Mouse (Mus musculus): ENCODE data around the gene Kmt5a. TPM values are rescaled to one million over a fixed set of nuclear protein-coding genes. Genes with fewer than 3 reads are reported as not detected.
A peak's percentile ranks its signal among the peaks of the same experiment; 100 is the strongest.
"Not testable (repeated sequence)": the region's sequence is repeated elsewhere in the genome, so short reads cannot be mapped to it uniquely, and the experiment has no call there.

Gene Kmt5a
- total RNA-seq, 2 experiments from 2014 or later, result 191 to 237 TPM

- DNase-seq, result peak; percentile 76 to 81
- intact Hi-C loops (cut with DNase I), result no loop called here
These were observed 5.2 kb downstream of the Kmt5a start for GRCm38 (mm10) chr5:124444661-124445561.

- peak; percentile 40 to 79 for DNase-seq
- intact Hi-C loops (cut with DNase I), result loop anchor here (2.0 kb wide), 1 partner anchor 33 kb away; the partner anchor contains the start of gene Rilpl2
These were observed 6.0 kb downstream of the Kmt5a start for GRCm38 (mm10) chr5:124445621-124446293.

- peak; percentile 55 to 71 for DNase-seq
- intact Hi-C loops (cut with DNase I), result loop anchor here (2.0 kb wide), 1 partner anchor 32 kb away; the partner anchor contains the start of gene Rilpl2
These were observed 6.7 kb downstream of the Kmt5a start for GRCm38 (mm10) chr5:124446301-124446881.

GRCm38 (mm10) chr5:124449494-124449893, 9.8 kb downstream of the Kmt5a start:
- no peak for DNase-seq
- intact Hi-C loops (cut with DNase I), result no loop called here

- intact Hi-C loops (cut with DNase I), result no loop called here
- no peak for DNase-seq
These were observed 10.3 kb downstream of the Kmt5a start for GRCm38 (mm10) chr5:124450051-124450450.

GRCm38 (mm10) chr5:124450641-124451340, 11.1 kb downstream of the Kmt5a start:
- intact Hi-C loops (cut with DNase I), result no loop called here
- no peak for DNase-seq

GRCm38 (mm10) chr5:124452494-124453228, 12.9 kb downstream of the Kmt5a start:
- peak in 1 of 2 experiments; percentile 21 for DNase-seq

GRCm38 (mm10) chr5:124453339-124454081, 13.8 kb downstream of the Kmt5a start:
- intact Hi-C loops (cut with DNase I), result no loop called here

More at GRCm38 (mm10) chr5:124452494-124453228, 12.9 kb downstream of the Kmt5a start:
- intact Hi-C loops (cut with DNase I), result no loop called here

GRCm38 (mm10) chr5:124454082-124454419, 14.3 kb downstream of the Kmt5a start:
- DNase-seq, result no peak
- intact Hi-C loops (cut with DNase I), result no loop called here

More at GRCm38 (mm10) chr5:124453339-124454081, 13.8 kb downstream of the Kmt5a start:
- peak in 1 of 2 experiments; percentile 25 for DNase-seq

- intact Hi-C loops (cut with DNase I), result no loop called here
These were observed 17.0 kb downstream of the Kmt5a start for GRCm38 (mm10) chr5:124456762-124457161.

GRCm38 (mm10) chr5:124460922-124461321, 21.2 kb downstream of the Kmt5a start:
- intact Hi-C loops (cut with DNase I); DNase-seq: not testable (repeated sequence)

More at GRCm38 (mm10) chr5:124456762-124457161, 17.0 kb downstream of the Kmt5a start:
- no peak for DNase-seq

- no peak for DNase-seq
- intact Hi-C loops (cut with DNase I), result no loop called here
These were observed 22.7 kb downstream of the Kmt5a start for GRCm38 (mm10) chr5:124462297-124463025.

GRCm38 (mm10) chr5:124463462-124463861, 23.7 kb downstream of the Kmt5a start:
- intact Hi-C loops (cut with DNase I), result no loop called here
- no peak for DNase-seq

GRCm38 (mm10) chr5:124464905-124465304, 25.2 kb downstream of the Kmt5a start:
- DNase-seq, result no peak
- intact Hi-C loops (cut with DNase I), result no loop called here

GRCm38 (mm10) chr5:124467766-124468165, 28.0 kb downstream of the Kmt5a start:
- intact Hi-C loops (cut with DNase I), result no loop called here
- no peak for DNase-seq

GRCm38 (mm10) chr5:124468365-124468764, 28.6 kb downstream of the Kmt5a start:
- intact Hi-C loops (cut with DNase I), result no loop called here
- no peak for DNase-seq

GRCm38 (mm10) chr5:124469486-124469885, 29.8 kb downstream of the Kmt5a start:
- DNase-seq, result no peak
- intact Hi-C loops (cut with DNase I), result no loop called here

- intact Hi-C loops (cut with DNase I), result no loop called here
- no peak for DNase-seq
These were observed 31.0 kb downstream of the Kmt5a start for GRCm38 (mm10) chr5:124470591-124471171.
